Mouse (Mus musculus) midbrain, postnatal 0 days (tissue): Measurements from ENCODE around the gene Myof. TPM values are rescaled to one million over a fixed set of nuclear protein-coding genes. Genes with fewer than 3 reads are reported as not detected.

Experiments
- ATAC-seq: fragments of 200-750 bp; cut with Nextera tagmentation; 2 replicates; pipeline ENCODE4 v1.8.0; 2017; ENCODE audit warnings: moderate number of reproducible peaks, mild to moderate bottlenecking, moderate TSS enrichment, moderate library complexity; ENCODE audit not compliant: low FRiP score
- DNase-seq: peaks from one replicate; pipeline ENCODE4 v3.0.0-alpha.2; 2015; ENCODE audit warnings: low spot score
- H3K27ac ChIP-seq: fragments of 300-500 bp; sonication (generic); 2 replicates; pipeline ENCODE4 v1.5.1; 2014; ENCODE audit warnings: low read depth, mild to moderate bottlenecking, low read length, mixed read lengths
- H3K27me3 ChIP-seq: fragments of 300-500 bp; sonication (generic); 2 replicates; pipeline ENCODE4 v1.6.1; 2014; ENCODE audit warnings: low read length, control low read depth, mixed read lengths; ENCODE audit not compliant: insufficient read depth
- H3K36me3 ChIP-seq: fragments of 300-500 bp; sonication (generic); 2 replicates; pipeline ENCODE4 v1.6.1; 2014; ENCODE audit warnings: low read length, control low read depth, mixed read lengths; ENCODE audit not compliant: insufficient read depth
- H3K4me1 ChIP-seq: fragments of 300-500 bp; sonication (generic); 2 replicates; pipeline ENCODE4 v1.6.1; 2014; ENCODE audit warnings: mild to moderate bottlenecking, control low read depth, antibody characterized with exemption, low read length, mixed read lengths; ENCODE audit not compliant: insufficient read depth
- H3K4me2 ChIP-seq: fragments of 300-500 bp; sonication (generic); 2 replicates; pipeline ENCODE4 v1.6.1; 2014; ENCODE audit warnings: low read depth, mild to moderate bottlenecking, low read length, mixed read lengths; ENCODE audit not compliant: poor library complexity, severe bottlenecking
- H3K4me3 ChIP-seq: fragments of 300-500 bp; sonication (generic); 2 replicates; pipeline ENCODE4 v1.5.1; 2014; ENCODE audit warnings: low read depth, mild to moderate bottlenecking, low read length, moderate library complexity
- H3K9ac ChIP-seq: fragments of 300-500 bp; sonication (generic); replicated peaks from 2 replicates; pipeline ENCODE4 v1.6.1; 2014; ENCODE audit warnings: mild to moderate bottlenecking, low read length, moderate library complexity, mixed read lengths; ENCODE audit not compliant: poor library complexity, severe bottlenecking
- H3K9me3 ChIP-seq: fragments of 300-500 bp; sonication (generic); 2 replicates; pipeline ENCODE4 v1.6.1; 2016; ENCODE audit warnings: low read length, control low read depth
- CTCF ChIP-seq: IDR thresholded peaks from 2 replicates; pipeline ENCODE4 v1.5.1; 2016; ENCODE audit warnings: antibody characterized with exemption, mild to moderate bottlenecking
- WGBS: fragments of 180-500 bp; shearing (Covaris S2); extraction: QIAGEN DNeasy Blood & Tissue Kit; methylation state at CpG from one replicate; pipeline ENCODE4 v1.1.7; 2014; 5-methylcytosine and 5-hydroxymethylcytosine counted together
- polyA plus RNA-seq: library from polyadenylated mRNA; unstranded; fragments of >200 nt; fragmentation: Nextera tagmentation; extraction: Ambion mirVana; gene quantifications from 2 replicates; pipeline ENCODE4 v1.2.1, GENCODE M21; 2015
- total RNA-seq: library from RNA; depleted of rRNA; stranded (reverse); fragments of >200 nt; gene quantifications from 2 replicates; pipeline ENCODE4 v1.2.3, GENCODE M21; 2014; rRNA removed

Gene Myof
- total and polyA plus RNA-seq, 2 experiments from 2014 or later: 2.1 to 5.4 TPM

DNA sequence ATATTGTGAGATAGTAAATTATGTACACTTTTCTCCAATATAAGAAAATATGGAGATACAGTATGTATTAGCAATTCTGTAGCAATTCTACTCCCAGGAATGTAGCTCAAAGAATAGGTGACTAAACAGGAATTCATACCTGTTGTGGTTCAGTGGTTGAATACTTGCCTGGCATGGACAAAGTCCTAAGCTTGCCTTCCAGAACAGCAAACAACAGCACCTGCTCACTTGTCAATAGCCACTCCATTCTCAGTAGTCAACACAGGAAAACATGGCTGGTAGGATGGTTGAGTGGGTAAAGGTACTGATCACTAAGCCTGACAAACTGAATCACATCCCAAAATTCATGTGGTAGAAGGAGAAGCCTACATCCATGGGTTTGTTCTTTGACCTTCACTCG, 182.2 kb downstream of the Myof start:
- Histone ChIP-seq H3K27me3 (no peaks in the 10 kb centered on the region), H3K4me2 (no peak overlapping the region), H3K27ac (no peak overlapping the region), H3K9me3 (no peaks in the 10 kb centered on the region), H3K36me3 (no peaks in the 10 kb centered on the region), H3K4me3 (no peak overlapping the region), H3K9ac (no peak overlapping the region), H3K4me1 (no peaks in the 10 kb centered on the region)
- no peak for DNase-seq
- WGBS: 83% methylated on average over 1 of the region's 1 CpGs
- no peak for ATAC-seq
- TF ChIP-seq CTCF: no peak

DNA sequence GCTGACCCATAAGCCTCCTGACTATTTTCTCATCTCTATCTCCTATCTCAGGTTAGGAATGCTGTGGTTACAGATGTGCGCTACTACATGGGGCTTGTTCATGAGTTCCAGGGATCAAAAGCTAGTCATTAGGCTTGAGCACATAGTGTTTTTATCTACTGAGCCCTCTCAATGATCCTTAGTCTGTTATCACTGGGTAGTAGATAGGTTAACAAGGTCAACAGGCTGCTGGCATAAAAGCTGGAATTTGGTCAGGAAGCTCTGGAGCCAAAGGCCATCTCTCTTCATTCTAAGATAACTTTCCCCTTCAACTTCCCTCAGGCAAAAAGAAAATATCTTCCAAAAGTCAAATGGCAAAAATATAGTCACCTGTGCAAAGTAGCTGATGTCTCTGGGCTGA, 183.1 kb downstream of the Myof start:
- H3K36me3 ChIP-seq: no peaks in the 10 kb centered on the region
- no peaks in the 10 kb centered on the region for H3K9me3 ChIP-seq
- H3K27me3 ChIP-seq: no peaks in the 10 kb centered on the region
- no peak overlapping the region for H3K4me2 ChIP-seq
- H3K4me3 ChIP-seq: no peak overlapping the region
- DNase-seq (no peak), ATAC-seq (no peak)
- TF ChIP-seq CTCF: no peak
- H3K27ac ChIP-seq: no peak overlapping the region
- H3K4me1 ChIP-seq: no peaks in the 10 kb centered on the region
- no peak overlapping the region for H3K9ac ChIP-seq
- WGBS: 97% methylated on average over 1 of the region's 1 CpGs

DNA sequence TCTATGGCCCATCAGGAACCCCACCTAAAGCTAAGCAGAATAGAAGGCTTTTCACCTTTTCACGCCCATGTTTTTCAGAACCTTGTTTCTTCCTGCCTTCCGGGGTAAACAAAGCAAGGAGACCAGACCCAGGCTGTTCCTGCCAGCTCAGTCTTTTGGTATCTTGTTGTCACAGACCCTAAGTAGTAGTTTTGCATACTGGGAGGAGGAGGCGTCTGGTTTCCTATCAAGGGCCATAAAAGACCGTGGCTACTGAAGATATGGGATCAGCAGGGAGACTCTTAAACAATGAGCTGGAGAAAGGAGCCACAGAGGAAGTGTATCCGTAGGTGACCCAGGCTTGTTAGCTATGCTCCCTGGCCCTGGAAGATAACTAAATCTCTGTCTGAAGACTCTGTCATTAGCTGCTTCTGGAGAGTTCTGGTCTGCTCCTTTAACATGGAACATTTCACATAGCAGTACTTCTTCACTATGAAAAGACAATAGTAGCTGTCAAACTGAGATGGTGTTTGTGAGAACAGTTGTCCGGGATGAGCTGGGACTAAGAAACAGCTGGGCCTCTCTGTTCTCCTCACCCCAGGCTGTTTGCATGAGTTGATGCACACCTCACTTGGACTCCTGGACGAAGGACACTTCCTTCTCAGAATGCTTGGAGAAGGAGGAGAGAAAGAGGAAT, 184.8 kb downstream of the Myof start:
- no peak for TF ChIP-seq CTCF
- no peak overlapping the region for H3K4me2 ChIP-seq
- 54% methylated on average over 7 of the region's 7 CpGs for WGBS
- DNase-seq (no peak), ATAC-seq (no peak)
- H3K36me3 ChIP-seq: no peaks in the 10 kb centered on the region
- H3K27ac ChIP-seq: no peak overlapping the region
- H3K4me1 ChIP-seq: no peaks in the 10 kb centered on the region
- no peak overlapping the region for H3K4me3 ChIP-seq
- no peaks in the 10 kb centered on the region for H3K9me3 ChIP-seq
- no peaks in the 10 kb centered on the region for H3K27me3 ChIP-seq
- no peak overlapping the region for H3K9ac ChIP-seq

DNA sequence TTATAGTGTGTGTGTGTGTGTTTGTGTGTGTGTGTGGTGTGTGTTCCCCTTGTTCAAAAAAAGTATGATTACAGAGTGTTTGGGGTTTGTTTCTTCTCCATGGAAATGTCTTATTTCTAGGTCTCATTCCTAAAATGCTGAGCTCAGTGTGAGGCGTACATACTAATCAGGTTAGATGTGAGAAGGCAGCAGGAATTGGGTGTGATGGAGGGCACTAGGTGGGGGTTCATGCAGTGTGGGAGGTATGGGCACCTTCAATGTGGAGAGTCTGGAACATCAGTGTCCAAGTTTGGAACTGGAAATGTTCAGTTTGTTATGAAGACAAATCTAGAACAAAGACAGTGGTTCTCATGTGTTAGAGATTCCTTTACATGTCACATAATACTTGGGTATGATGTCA, 191.3 kb downstream of the Myof start:
- H3K4me1 ChIP-seq: no peaks in the 10 kb centered on the region
- no peak overlapping the region for H3K9ac ChIP-seq
- ATAC-seq (no peak), DNase-seq (no peak)
- no peaks in the 10 kb centered on the region for H3K36me3 ChIP-seq
- no peak for TF ChIP-seq CTCF
- no peak overlapping the region for H3K4me2 ChIP-seq
- 75% methylated on average over 1 of the region's 1 CpGs for WGBS
- no peaks in the 10 kb centered on the region for H3K27me3 ChIP-seq
- no peak overlapping the region for H3K4me3 ChIP-seq
- no peaks in the 10 kb centered on the region for H3K9me3 ChIP-seq
- H3K27ac ChIP-seq: no peak overlapping the region

DNA sequence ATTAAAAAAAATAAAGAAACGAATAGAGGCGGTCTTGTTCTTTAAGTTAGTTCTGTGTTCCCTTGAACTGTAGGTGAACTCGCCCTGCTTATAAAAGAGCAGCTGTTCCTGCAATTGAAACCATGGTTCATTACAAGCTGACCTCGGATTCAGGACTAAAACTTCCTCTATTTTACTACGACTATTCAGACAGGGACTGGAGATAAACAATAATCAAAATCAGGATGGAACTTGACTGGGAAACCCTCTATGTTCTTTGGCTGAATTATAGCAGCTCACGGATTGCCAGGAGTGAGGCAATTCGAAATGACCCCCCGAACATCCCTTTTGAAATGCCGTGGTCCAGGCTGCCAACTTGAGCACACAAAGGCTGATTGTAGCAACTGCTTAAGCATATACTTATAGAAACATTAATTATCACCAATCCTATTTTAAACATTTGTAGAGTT, 191.8 kb downstream of the Myof start:
- ATAC-seq: no peak
- TF ChIP-seq CTCF: no peak
- H3K27me3 ChIP-seq: no peaks in the 10 kb centered on the region
- H3K4me1 ChIP-seq: no peaks in the 10 kb centered on the region
- no peak overlapping the region for H3K4me2 ChIP-seq
- WGBS: 65% methylated on average over 9 of the region's 9 CpGs
- DNase-seq: no peak
- H3K9me3 ChIP-seq: no peaks in the 10 kb centered on the region
- no peak overlapping the region for H3K4me3 ChIP-seq
- H3K27ac ChIP-seq: no peak overlapping the region
- no peak overlapping the region for H3K9ac ChIP-seq
- H3K36me3 ChIP-seq: no peaks in the 10 kb centered on the region

Other genes with a start within 250 kb of the Myof start
- 1.3 and 2.3 TPM in 2 replicates for gene Cep55, start 11.4 kb upstream of the Myof start, total RNA-seq
- 0.88 and 0.90 TPM in 2 replicates for gene Cep55, start 11.4 kb upstream of the Myof start, polyA plus RNA-seq
- 0.16 TPM in 1 of 2 replicates, not detected in the other for gene Ffar4, start 53.5 kb upstream of the Myof start, total RNA-seq
- 0.12 and 0.51 TPM in 2 replicates for gene Ffar4, start 53.5 kb upstream of the Myof start, polyA plus RNA-seq
- gene Rbp4, start 81.7 kb upstream of the Myof start, total RNA-seq: 0.47 and 11.1 TPM in 2 replicates
- gene Rbp4, start 81.7 kb upstream of the Myof start, polyA plus RNA-seq: 7.8 and 10.1 TPM in 2 replicates
- gene Pde6c, start 89.2 kb upstream of the Myof start, total RNA-seq: 0.09 TPM in 1 of 2 replicates, not detected in the other
- gene Pde6c, start 89.2 kb upstream of the Myof start, polyA plus RNA-seq: 0.19 TPM in 1 of 2 replicates, not detected in the other
- 4.9 and 10.1 TPM in 2 replicates for gene Fra10ac1, start 180.6 kb upstream of the Myof start, total RNA-seq
- gene Fra10ac1, start 180.6 kb upstream of the Myof start, polyA plus RNA-seq: 25.5 and 31.4 TPM in 2 replicates
- 27.0 and 32.8 TPM in 2 replicates for gene Lgi1, start 221.0 kb upstream of the Myof start, total RNA-seq
- gene Lgi1, start 221.0 kb upstream of the Myof start, polyA plus RNA-seq: 22.5 and 28.3 TPM in 2 replicates